Mouse (Mus musculus): Measurements from ENCODE around the gene Trpm1.

GRCm38 (mm10) chr7:64238410-64239086 is 84.9 kb downstream of the Trpm1 start:
- TF ChIP-seq CTCF (IDR thresholded peaks at IDR 0.05; ENCODE audit: extremely low read depth, insufficient read depth, low read length) = no peak
- no peak for TF ChIP-seq POLR2A (IDR thresholded peaks at IDR 0.05; ENCODE audit: extremely low read depth, insufficient read depth, low read length)
